Mouse (Mus musculus) cerebellum, adult 9-11 months (tissue): ENCODE measurements around the gene Tusc2.
"Not testable (repeated sequence)": the region's sequence is repeated elsewhere in the genome, so short reads cannot be mapped to it uniquely, and the experiment has no call there.

Experiments used
- DNase-seq: peaks from one replicate; pipeline ENCODE4 v3.0.0; 2022

Gene Tusc2

DNA sequence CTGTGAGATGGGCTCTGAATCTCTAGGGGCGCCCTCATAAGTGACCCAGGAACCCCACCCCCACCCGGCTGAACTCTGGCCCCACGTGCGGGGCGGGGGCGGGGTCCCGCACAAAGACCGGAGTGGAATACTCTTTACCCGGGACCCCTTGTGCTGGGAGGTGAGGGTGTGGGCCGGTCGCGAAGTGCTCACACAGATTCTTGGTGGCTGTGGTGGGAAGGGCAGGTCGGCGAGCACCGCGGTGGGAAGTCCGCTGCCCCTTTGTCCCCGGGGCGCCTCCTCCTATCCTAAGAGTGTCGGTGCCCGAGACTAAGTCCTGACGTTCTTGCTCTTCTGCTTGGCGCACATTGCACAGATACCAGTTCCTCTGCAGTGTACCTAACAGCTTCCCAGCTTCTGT lies 6.2 kb downstream of the Tusc2 start:
- no peak for DNase-seq

- no peak for DNase-seq
Observed at GRCm38 (mm10) chr9:107570016-107570415, 7.0 kb downstream of the Tusc2 start.

DNA sequence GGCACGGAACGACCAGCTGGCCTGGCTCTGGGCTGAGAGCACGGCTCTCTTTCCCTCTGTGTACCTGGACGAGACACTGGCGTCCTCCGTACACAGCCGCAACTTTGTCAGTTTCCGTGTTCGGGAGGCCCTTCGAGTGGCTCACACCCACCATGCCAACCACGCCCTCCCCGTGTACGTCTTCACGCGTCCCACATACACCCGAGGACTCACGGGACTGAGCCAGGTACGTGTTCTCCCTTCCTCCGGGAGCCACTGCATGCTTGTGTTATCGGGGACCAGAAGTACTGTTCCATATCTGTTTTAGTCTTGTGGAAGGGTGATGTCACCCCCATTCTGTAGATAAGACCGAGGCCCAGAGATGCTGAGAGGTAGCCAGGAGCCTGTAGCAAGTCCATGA lies 7.8 kb downstream of the Tusc2 start:
- no peak for DNase-seq

DNA sequence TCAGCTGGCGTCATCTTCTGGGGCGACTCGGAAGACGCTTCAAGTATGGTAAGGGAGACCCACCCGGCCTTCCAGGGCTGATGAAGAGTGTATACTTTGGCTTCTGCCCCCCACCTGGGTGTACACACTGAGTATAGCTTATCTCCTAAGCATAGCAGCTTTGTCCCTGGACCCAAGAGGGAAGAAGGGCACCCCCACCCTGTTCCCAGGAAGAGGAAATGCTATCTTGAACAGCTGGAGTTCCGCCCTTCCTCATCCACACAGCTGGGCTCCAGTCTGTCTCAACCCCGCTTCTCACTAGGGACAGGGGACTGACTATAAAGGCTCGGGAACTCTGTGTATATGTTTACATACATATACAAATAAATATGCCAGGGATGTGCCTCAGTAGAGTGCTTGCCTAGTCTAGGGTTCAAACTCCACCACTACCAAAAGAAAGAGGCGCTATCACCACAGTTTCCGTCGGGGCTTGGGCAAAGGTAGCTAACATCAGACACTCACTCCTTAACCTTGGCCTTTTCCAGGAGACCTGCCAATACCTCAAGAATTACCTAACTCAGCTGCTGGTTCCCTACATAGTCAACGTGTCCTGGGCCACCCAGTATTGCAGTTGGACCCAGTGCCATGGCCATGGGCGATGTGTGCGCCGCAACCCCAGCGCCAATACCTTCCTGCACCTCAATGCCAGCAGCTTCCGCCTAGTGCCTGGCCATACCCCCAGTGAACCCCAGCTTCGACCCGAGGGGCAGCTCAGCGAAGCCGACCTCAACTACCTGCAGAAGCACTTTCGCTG lies 8.7 kb downstream of the Tusc2 start:
- DNase-seq: no peak

GRCm38 (mm10) chr9:107572327-107572662 lies 9.2 kb downstream of the Tusc2 start:
- DNase-seq: no peak

DNA sequence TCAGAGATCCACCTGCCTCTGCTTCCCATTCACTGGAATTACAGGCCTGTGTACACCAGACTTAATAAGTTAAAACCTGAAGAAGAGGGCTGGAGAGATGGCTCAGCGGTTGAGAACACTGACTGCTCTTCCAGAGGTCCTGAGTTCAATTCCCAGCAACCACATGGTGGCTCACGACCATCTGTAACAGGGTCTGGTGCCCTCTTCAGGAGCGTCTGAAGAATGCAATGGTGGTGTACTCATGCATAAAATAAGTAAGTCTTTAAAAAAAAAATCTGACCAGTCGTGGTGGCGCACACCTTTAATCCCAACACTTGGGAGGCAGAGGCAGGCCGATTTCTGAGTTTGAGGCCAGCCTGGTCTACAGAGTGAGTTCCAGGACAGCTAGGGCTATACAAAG lies 10.7 kb downstream of the Tusc2 start:
- DNase-seq: not testable (repeated sequence)

- no peak for DNase-seq
Observed at GRCm38 (mm10) chr9:107575579-107576356, 12.7 kb downstream of the Tusc2 start.

GRCm38 (mm10) chr9:107576357-107577107 lies 13.5 kb downstream of the Tusc2 start, which contains the start of gene Hyal1:
Gene Hyal1 (plus strand): TSS chr9:107576927.
- DNase-seq: no peak

DNA sequence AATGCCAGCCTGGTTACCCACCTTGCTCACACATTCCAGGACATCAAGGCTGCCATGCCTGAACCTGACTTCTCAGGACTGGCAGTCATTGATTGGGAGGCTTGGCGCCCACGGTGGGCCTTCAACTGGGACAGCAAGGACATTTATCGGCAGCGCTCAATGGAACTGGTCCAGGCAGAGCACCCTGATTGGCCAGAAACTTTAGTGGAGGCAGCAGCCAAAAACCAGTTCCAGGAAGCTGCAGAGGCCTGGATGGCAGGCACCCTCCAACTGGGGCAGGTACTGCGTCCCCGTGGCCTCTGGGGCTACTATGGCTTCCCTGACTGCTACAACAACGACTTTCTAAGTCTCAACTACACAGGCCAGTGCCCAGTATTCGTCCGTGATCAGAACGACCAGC lies 14.8 kb downstream of the Tusc2 start:
- DNase-seq: no peak

- DNase-seq: no peak
Observed at GRCm38 (mm10) chr9:107578587-107578986, 15.5 kb downstream of the Tusc2 start, which contains the start of gene Naa80. Gene Naa80 (plus strand): TSS chr9:107578887.

DNA sequence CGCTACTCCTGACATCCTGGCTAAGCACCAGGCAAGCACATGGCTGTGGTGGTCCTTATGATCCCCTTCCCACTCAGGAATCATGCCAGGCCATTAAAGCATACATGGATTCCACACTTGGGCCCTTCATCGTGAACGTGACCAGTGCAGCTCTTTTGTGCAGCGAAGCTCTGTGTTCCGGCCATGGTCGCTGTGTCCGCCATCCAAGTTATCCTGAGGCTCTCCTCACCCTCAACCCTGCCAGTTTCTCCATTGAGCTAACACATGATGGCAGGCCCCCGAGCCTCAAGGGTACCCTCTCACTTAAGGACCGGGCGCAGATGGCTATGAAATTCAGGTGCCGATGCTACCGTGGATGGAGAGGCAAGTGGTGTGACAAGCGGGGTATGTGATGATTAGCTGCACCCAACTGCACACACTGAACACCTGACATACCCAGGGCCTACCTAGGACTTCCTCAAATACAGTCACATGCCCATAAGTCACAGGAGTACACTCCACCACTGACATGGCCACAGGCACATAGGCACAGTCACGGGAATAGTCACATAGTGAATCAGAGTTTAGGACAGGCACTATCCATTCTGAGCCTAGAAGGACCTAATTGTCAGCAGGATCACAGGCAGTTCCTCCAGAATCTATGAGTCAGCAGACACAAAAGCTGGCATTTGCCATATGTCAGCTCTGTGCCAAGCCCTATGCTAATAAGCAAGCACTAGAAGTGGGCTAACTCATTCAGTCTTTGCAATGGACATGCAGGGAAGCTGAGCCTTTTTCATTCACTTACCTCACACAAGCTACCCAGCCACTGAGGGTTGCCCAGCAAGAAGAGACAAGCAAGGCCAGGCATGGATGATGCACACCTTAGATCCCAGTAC lies 16.2 kb downstream of the Tusc2 start:
- no peak for DNase-seq

DNA sequence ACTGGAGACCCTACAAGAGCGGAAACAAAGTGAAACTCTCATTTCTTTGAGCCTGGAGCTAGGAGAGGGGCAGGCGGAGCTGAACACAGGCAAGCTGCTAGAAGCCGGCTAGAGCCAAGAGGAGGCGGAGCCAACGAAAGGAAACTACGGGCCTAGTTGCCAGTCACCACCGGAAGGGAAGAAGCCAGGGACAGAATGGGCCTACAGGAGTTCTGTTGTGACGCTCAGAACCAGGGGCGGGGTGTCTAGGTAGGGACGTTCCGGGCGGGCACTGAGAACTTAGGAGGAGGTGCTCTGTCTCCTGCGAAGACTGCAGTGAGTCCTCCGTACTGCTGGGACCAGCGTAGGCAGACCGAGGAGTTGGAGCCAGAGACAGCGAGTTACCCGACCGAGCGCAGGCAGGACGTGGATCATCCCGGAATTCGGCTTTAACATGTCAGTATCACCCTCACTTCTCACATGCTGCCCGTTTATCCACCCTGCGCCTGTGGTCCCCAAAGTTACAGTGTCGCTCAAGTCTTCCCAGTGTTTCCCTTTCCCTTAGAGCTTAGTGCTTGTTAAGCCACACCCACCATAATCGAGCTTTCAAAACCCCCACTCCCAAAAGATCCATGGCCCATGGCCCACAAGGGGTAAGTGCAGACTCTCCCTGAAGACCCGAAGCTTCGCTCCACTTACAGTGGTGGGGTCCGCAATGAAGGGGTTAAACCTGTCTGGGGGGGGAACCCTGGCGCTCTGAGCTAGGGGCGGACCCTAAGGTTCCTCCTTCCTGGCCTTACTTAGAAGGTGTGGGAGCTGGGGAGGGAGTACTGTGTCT lies 17.7 kb downstream of the Tusc2 start, which contains the start of gene Hyal3:
Hyal3 (plus strand) TSS at position 318 of the 817 bp plus-strand sequence.
- DNase-seq: peak; percentile 93

- DNase-seq: no peak
Observed at GRCm38 (mm10) chr9:107581584-107581983, 18.5 kb downstream of the Tusc2 start.

DNA sequence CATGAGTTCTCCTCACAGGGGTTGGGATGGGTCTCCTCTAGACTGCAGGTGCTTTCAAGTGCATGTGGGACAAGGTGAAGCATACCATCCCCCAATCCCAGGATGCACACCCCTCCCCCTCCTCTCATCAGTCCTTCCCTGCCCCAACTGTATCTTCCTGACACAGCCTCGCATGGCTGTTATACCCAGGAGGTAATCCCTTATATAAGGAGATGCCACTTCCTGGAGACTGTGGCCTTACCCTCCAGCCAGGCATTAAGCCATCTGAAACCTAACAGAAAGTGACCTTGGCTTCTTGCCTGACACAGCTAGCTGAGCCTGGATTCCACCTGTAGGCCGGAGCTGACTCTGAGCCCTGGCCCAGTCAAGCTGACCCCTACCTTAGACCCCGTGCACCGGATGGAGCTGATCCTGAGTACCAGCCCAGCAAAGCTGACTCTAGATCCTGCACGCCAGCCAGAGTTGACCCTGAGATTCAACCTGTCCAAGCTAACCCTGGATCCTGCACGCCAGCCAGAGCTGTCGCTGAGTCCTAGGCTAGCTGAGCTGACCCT lies 19.5 kb downstream of the Tusc2 start:
- DNase-seq: no peak

GRCm38 (mm10) chr9:107583174-107583573 lies 20.1 kb downstream of the Tusc2 start:
- DNase-seq: no peak

GRCm38 (mm10) chr9:107586504-107586903 lies 23.4 kb downstream of the Tusc2 start:
- peak; percentile 72 for DNase-seq

DNA sequence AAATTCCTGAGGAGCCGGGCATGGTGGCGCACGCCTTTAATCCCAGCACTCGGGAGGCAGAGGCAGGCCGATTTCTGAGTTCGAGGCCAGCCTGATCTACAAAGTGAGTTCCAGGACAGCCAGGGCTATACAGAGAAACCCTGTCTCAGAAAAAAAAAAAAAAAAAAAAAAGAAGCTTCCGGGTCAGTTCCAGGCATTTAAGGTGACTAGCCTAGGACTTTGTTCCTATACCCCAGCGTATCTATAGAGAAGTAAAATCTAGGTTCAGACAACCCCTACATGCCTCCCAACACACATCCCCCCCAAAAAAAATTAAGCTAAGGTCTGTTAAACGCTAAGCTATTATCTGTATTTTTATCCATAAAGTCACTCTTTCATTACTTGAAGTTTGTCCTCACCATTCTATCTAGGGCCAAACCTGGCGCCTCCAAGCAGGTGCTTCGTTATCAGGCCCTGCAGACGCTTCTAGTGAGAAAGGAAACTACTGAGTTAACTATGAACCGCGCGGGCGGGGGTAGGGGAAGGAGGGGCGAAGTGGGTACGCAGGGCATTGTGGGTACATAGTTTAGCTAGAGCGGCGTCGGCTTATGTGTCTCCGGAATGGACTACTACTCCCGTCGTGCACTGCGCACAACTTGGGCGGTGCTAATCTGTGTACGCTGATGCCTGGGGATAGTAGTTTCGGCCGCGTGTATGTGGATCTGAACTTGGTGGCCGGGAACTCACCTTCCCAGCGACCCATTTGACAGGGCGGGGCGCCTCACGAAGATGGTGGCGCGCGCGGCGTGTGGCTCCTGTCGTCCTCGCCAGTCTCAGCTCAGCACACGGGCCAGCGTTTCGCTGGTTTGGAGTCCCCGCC lies 24.1 kb downstream of the Tusc2 start, which contains the start of gene Ifrd2:
Ifrd2 (plus strand) TSS at position 669 of the 859 bp plus-strand sequence.
- DNase-seq: peak; percentile 99

- DNase-seq: no peak
Observed at GRCm38 (mm10) chr9:107587833-107588639, 25.0 kb downstream of the Tusc2 start.
